Mouse (Mus musculus) frontal cortex, adult (tissue): ENCODE measurements at regions not wholly inside any gene's neighbourhood (a gene's known extent, or its start where the extent isn't known, plus 50 kb on each side); places are given as distances from the start of the nearest gene placed in this dataset.
A peak's percentile ranks its signal among the peaks of the same experiment; 100 is the strongest.

Experiments used
- ATAC-seq: cut with Nextera tagmentation; 2 replicates; pipeline ENCODE4 v1.9.2; 2017; ENCODE audit warnings: mild to moderate bottlenecking, moderate library complexity, mixed read lengths; ENCODE audit not compliant: low TSS enrichment

DNA sequence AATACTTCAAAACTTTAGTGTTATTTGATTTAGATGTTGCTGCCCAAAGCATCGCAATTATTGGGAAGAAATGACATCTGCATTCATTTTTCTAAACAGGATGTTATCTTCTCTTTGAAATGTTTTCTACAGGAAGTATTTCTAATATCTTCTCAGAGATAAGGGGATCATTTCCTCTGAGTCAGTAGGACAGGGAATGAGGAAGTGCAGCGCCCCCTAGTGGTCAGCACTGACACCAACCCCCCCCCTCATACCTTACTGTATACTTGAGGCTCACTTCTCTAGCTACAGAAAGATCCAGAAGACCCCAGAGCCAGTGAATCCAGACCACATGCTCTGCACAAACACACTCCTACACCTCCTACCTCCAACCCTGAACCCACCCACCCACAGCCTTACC is 308.1 kb upstream of the Tmem132c start:
- no peak for ATAC-seq

DNA sequence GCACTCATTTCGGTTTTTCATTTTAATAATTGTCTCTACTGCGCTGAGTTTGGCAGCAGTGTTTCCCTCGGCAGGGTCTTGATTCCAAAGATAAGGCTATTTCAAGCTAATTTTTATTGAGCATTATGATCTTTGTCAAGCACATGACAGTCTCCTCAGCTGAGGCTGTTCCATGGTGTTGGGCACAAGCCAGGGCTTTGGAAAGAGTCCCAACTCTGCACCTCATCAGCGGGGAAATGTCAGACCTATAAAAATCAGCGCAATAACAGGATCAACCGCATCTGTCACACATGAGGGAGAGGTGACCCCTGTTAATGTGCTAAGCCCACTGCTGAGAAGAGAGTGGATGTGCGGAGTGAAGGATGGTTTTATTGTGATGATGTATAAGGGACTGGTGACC is 296.7 kb upstream of the Tmem132c start:
- ATAC-seq = no peak

GRCm38 (mm10) chr5:126954189-126954588 is 287.4 kb upstream of the Tmem132c start:
- ATAC-seq = no peak

DNA sequence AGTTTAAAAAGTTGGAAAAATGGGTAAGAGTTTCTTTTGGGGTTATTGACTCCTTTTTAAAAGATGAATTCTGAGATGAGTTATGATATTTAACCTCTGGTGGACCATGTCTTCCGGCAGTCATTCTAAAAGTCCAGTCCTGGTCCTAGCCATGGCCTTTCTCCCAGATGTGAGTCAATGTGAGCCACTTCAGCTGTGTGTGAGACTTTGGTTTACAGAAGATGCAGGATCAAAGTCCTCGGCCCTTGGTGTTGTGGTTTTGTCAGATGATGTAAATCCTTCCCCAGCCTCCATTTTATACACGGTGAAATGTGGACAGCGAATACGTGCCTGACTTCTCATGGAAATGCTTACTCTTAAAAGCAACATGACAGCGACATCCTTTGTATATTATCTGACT is 287.0 kb upstream of the Tmem132c start:
- no peak for ATAC-seq

DNA sequence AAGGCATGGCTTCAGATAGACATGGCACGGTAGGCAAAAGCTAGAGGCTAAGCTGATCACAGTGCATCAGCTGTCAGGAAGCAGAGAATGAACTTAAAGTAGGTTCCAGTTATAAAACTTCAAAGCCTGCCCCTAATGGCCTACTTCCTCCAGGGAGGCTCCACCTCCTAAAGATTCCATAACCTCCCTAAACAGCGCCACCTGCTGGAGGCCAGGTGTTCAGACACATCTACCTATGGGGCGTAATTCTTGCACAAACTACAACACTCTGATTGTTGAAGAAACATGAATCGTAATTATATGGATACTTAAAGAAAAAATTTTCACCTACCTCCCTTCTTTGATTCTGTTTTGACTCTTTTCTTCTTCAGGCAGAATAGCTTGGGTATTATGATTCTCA is 277.0 kb upstream of the Tmem132c start:
- ATAC-seq = no peak

DNA sequence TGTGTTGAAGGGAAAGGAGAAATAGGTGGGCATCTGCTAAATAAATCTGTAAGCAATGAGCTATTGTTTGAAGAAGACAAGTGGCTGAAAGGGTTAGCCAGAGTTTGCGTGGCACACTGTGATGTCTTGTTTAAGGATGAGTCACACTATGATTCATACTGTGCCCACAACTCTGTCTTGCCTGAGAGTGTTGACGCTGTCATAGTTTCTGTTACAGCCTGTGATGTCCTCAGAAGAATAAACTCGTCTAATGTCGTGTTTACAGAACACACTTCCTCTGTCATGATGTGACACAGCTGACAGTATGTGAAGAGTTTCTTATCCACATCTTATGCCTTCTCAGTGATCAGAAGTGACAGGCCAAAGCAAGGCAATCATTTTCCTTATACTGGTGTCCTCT is 274.5 kb upstream of the Tmem132c start:
- ATAC-seq = peak; percentile 97

GRCm38 (mm10) chr5:126969373-126969772 is 272.2 kb upstream of the Tmem132c start:
- no peak for ATAC-seq

- ATAC-seq = no peak
Observed at GRCm38 (mm10) chr5:126971284-126971683, 270.3 kb upstream of the Tmem132c start.

- no peak for ATAC-seq
Observed at GRCm38 (mm10) chr5:126971981-126972380, 269.6 kb upstream of the Tmem132c start.

GRCm38 (mm10) chr5:126973425-126973824 is 268.2 kb upstream of the Tmem132c start:
- peak; percentile 78 for ATAC-seq

- ATAC-seq = peak; percentile 81
Observed at GRCm38 (mm10) chr5:126974565-126974964, 267.0 kb upstream of the Tmem132c start.

DNA sequence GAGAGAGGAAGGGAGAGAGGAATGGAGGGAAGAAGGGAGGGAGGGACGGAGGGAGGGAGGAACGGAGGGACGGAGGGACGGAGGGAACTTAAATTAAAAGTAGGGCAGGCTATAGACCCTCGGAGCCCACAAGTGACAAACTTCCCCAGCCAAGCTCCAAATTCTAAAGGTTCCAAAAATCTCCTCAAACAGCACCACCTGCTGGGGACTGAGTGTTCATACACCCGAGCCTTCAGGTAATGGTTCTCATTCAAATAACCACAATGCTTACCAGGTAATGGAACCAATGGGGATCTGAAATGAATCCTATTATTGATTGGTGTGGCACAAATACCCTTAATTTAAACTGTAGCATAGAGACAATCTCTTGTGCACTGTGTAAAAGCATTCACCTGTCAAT is 246.0 kb upstream of the Tmem132c start:
- peak; percentile 34; the same call in 1 of the 2 replicates for ATAC-seq

- no peak for ATAC-seq
Observed at GRCm38 (mm10) chr5:127014166-127014565, 227.4 kb upstream of the Tmem132c start.

DNA sequence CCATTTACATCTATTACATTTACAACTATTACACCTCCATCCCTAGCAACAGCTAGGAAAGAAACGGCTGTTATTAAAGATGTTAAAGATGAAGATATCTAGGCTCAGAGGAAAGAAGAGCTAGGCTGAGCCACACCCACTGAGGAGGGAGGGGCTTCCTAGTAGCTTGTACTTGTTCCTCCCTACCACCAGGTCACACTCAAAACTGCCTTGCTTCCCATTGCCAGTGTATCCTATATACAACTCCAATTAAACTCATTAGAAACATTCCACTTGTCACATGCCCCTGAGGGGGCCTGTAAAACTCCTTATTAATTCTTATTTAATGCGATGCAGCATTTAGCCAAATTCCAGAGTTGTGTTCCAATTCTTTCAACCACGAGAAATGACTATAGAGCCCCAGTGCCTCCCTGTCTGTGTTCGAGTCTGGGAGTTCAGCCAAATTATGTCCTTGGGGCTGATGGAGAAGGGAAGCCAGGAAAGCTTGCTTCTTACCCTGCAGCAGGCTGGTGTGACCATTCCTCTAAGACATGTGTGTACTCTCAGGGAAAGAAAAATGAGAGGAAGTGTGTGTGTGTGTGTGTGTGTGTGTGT is 225.0 kb upstream of the Tmem132c start:
- no peak for ATAC-seq

DNA sequence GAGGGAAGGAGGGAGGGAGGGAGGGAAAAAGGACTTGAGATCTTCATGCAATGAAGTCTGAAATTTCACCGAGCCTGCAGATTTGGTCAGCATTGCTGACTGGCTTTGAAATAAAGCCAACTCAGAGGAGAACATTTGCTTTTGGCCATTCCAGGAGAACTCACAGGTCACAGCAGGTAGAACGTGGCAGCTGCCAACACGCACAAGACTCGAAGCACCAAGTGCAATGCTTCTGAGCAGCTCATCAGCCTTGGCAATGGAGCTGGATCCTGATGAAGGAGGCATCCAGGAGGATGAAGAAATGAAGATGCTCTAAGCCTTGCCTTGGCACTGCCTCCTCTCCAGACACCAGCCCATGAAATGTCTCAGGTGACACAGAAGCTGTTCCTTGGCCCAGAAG is 223.6 kb upstream of the Tmem132c start:
- ATAC-seq = no peak

GRCm38 (mm10) chr5:127036472-127036871 is 205.1 kb upstream of the Tmem132c start:
- ATAC-seq = no peak

DNA sequence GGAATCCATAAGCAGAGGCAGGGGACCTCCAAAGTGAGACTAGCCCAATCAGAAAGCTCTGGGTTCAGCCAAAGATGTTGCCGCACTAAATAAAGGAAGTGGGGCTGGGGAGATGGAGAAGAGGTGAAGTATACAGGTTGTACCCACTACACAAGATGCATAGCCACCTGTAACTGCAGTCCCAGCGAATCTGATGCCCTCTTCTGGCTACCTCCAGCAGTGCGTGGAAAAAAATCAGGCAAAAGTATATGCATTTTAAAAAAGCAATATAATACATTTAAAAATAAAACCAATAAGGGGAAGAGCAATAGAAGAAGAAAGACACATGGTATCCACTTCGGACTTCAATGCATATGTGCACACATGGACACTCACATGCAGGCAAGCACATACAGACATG is 183.8 kb upstream of the Tmem132c start:
- no peak for ATAC-seq

DNA sequence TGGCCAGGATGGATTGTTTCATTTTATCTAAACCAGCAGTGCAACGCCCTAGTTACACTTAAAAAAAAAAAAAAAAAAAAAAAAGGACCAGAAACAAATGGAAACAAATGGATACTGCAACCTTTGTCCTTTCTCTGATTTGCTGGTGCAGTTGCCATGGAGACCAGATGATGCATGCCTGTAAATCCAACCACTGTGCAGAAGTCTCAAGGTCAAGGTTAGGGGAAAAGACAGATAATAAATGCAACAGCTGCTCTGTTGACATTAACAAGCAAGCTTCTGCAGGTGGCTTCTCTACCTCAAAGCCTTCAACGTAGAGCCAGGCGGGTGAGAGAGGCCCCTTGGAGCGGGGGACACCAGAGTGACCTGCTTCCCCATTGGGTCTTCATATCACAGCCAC is 167.3 kb upstream of the Tmem132c start:
- no peak for ATAC-seq
